Mouse (Mus musculus) limb, embryonic 15.5 days (tissue): Measurements from ENCODE around the gene Ndufa11. TPM values are rescaled to one million over a fixed set of nuclear protein-coding genes. Genes with fewer than 3 reads are reported as not detected.

Experiments used
- ATAC-seq: fragments of 200-750 bp; cut with Nextera tagmentation; 2 replicates; pipeline ENCODE4 v1.8.0; 2017; ENCODE audit warnings: low read depth, moderate TSS enrichment; ENCODE audit not compliant: insufficient number of reproducible peaks, low FRiP score, low TSS enrichment
- H3K27ac ChIP-seq: fragments of 300-500 bp; sonication (generic); 2 replicates; pipeline ENCODE4 v1.5.1; 2015; ENCODE audit warnings: moderate library complexity, mild to moderate bottlenecking, inconsistent platforms
- H3K27me3 ChIP-seq: fragments of 300-500 bp; sonication (generic); 2 replicates; pipeline ENCODE4 v1.6.1; 2015; ENCODE audit warnings: inconsistent platforms
- H3K36me3 ChIP-seq: fragments of 300-500 bp; sonication (generic); 2 replicates; pipeline ENCODE4 v1.6.1; 2015; ENCODE audit warnings: inconsistent platforms
- H3K4me1 ChIP-seq: fragments of 300-500 bp; sonication (generic); 2 replicates; pipeline ENCODE4 v1.6.1; 2015; ENCODE audit warnings: inconsistent platforms
- H3K4me2 ChIP-seq: fragments of 300-500 bp; sonication (generic); 2 replicates; pipeline ENCODE4 v1.6.1; 2015; ENCODE audit warnings: mild to moderate bottlenecking, inconsistent platforms
- H3K4me3 ChIP-seq: fragments of 300-500 bp; sonication (generic); 2 replicates; pipeline ENCODE4 v1.5.1; 2015; ENCODE audit warnings: mild to moderate bottlenecking, inconsistent platforms
- H3K9ac ChIP-seq: fragments of 300-500 bp; sonication (generic); 2 replicates; pipeline ENCODE4 v1.6.1; 2015; ENCODE audit warnings: inconsistent platforms
- H3K9me3 ChIP-seq: fragments of 300-500 bp; sonication (generic); 2 replicates; pipeline ENCODE4 v1.6.1; 2016; ENCODE audit warnings: inconsistent platforms
- WGBS: fragments of 180-500 bp; shearing (Covaris S2); methylation state at CpG from one replicate; pipeline ENCODE4 v1.1.7; 2015; 5-methylcytosine and 5-hydroxymethylcytosine counted together
- polyA plus RNA-seq: library from polyadenylated mRNA; unstranded; fragments of >200 nt; fragmentation: Nextera tagmentation; extraction: Ambion mirVana; gene quantifications from 2 replicates; pipeline ENCODE4 v1.2.1, GENCODE M21; 2015

Gene Ndufa11
- polyA plus RNA-seq, 1 experiment from 2014 or later, result 405 TPM

- ATAC-seq, result no peak
- H3K9me3 ChIP-seq, result no peaks in the 10 kb centered on the region
- peaks cover 11% of the 10 kb centered on the region; the same call in 1 of the 2 replicates for H3K4me1 ChIP-seq
- H3K4me3 ChIP-seq, result no peak overlapping the region
- no peaks in the 10 kb centered on the region for H3K27me3 ChIP-seq
- H3K27ac ChIP-seq, result no peak overlapping the region
- H3K36me3 ChIP-seq, result peaks cover 72% of the 10 kb centered on the region
- H3K9ac ChIP-seq, result no peak overlapping the region
- H3K4me2 ChIP-seq, result no peak overlapping the region
These were observed 29.5 kb upstream of the Ndufa11 start for GRCm38 (mm10) chr17:56688045-56688444.

GRCm38 (mm10) chr17:56688689-56689088, 28.9 kb upstream of the Ndufa11 start:
- Histone ChIP-seq H3K27ac (no peak overlapping the region), H3K4me2 (no peak overlapping the region), H3K9me3 (no peaks in the 10 kb centered on the region), H3K9ac (no peak overlapping the region), H3K36me3 (peaks cover 74% of the 10 kb centered on the region), H3K4me3 (no peak overlapping the region), H3K4me1 (peaks cover 17% of the 10 kb centered on the region), H3K27me3 (no peaks in the 10 kb centered on the region)
- no peak for ATAC-seq
- WGBS, result 87% methylated on average over 2 of the region's 2 CpGs

GRCm38 (mm10) chr17:56693395-56693794, 24.2 kb upstream of the Ndufa11 start:
- 26% methylated on average over 1 of the region's 1 CpGs for WGBS
- Histone ChIP-seq H3K4me1 (peaks cover 22% of the 10 kb centered on the region), H3K4me2 (no peak overlapping the region), H3K36me3 (peaks cover 80% of the 10 kb centered on the region), H3K4me3 (no peak overlapping the region), H3K9me3 (no peaks in the 10 kb centered on the region), H3K27me3 (no peaks in the 10 kb centered on the region), H3K27ac (no peak overlapping the region), H3K9ac (no peak overlapping the region)
- ATAC-seq, result no peak

GRCm38 (mm10) chr17:56693851-56694310, 23.7 kb upstream of the Ndufa11 start:
- peaks cover 22% of the 10 kb centered on the region for H3K4me1 ChIP-seq
- H3K9me3 ChIP-seq, result no peaks in the 10 kb centered on the region
- peaks cover 80% of the 10 kb centered on the region for H3K36me3 ChIP-seq
- ATAC-seq, result no peak
- no peak overlapping the region for H3K27ac ChIP-seq
- H3K9ac ChIP-seq, result no peak overlapping the region
- 36% methylated on average over 6 of the region's 6 CpGs for WGBS
- no peak overlapping the region for H3K4me3 ChIP-seq
- H3K4me2 ChIP-seq, result no peak overlapping the region
- no peaks in the 10 kb centered on the region for H3K27me3 ChIP-seq

- no peak for ATAC-seq
- WGBS, result 79% methylated on average over 2 of the region's 2 CpGs
These were observed 17.1 kb upstream of the Ndufa11 start for GRCm38 (mm10) chr17:56700451-56700850.

GRCm38 (mm10) chr17:56703038-56703437, 14.5 kb upstream of the Ndufa11 start:
- WGBS, result 88% methylated on average over 4 of the region's 4 CpGs
- Histone ChIP-seq H3K27ac (no peak overlapping the region), H3K4me1 (no peaks in the 10 kb centered on the region), H3K9me3 (no peaks in the 10 kb centered on the region), H3K9ac (no peak overlapping the region), H3K4me3 (no peak overlapping the region), H3K36me3 (peaks cover 98% of the 10 kb centered on the region), H3K27me3 (no peaks in the 10 kb centered on the region), H3K4me2 (no peak overlapping the region)
- no peak for ATAC-seq

More at GRCm38 (mm10) chr17:56700451-56700850, 17.1 kb upstream of the Ndufa11 start:
- H3K36me3 ChIP-seq, result peaks cover 97% of the 10 kb centered on the region
- H3K27ac ChIP-seq, result no peak overlapping the region
- no peak overlapping the region for H3K9ac ChIP-seq
- H3K4me3 ChIP-seq, result no peak overlapping the region
- no peaks in the 10 kb centered on the region for H3K4me1 ChIP-seq
- no peaks in the 10 kb centered on the region for H3K9me3 ChIP-seq
- no peak overlapping the region for H3K4me2 ChIP-seq
- H3K27me3 ChIP-seq, result no peaks in the 10 kb centered on the region

- Histone ChIP-seq H3K4me2 (no peak overlapping the region), H3K4me1 (0 out of 2 replicates have a peak, but pooled peaks cover 3% of the 10 kb centered on the region), H3K9me3 (no peaks in the 10 kb centered on the region), H3K27ac (no peak overlapping the region), H3K36me3 (peaks cover 98% of the 10 kb centered on the region), H3K9ac (no peak overlapping the region), H3K4me3 (no peak overlapping the region), H3K27me3 (no peaks in the 10 kb centered on the region)
- WGBS, result 97% methylated on average over 1 of the region's 1 CpGs
- ATAC-seq, result no peak
These were observed 11.1 kb upstream of the Ndufa11 start for GRCm38 (mm10) chr17:56706515-56706914.

- ATAC-seq, result no peak
- no peaks in the 10 kb centered on the region for H3K9me3 ChIP-seq
- 89% methylated on average over 4 of the region's 4 CpGs for WGBS
- peaks cover 92% of the 10 kb centered on the region for H3K36me3 ChIP-seq
- no peak overlapping the region for H3K4me3 ChIP-seq
- H3K4me2 ChIP-seq, result no peak overlapping the region
- no peak overlapping the region for H3K9ac ChIP-seq
- no peaks in the 10 kb centered on the region for H3K27me3 ChIP-seq
- H3K4me1 ChIP-seq, result peaks cover 9% of the 10 kb centered on the region; the same call in 1 of the 2 replicates
- H3K27ac ChIP-seq, result no peak overlapping the region
These were observed 8.9 kb upstream of the Ndufa11 start for GRCm38 (mm10) chr17:56708692-56709091.

GRCm38 (mm10) chr17:56709708-56710107, 7.9 kb upstream of the Ndufa11 start:
- Histone ChIP-seq H3K36me3 (peaks cover 82% of the 10 kb centered on the region), H3K27me3 (no peaks in the 10 kb centered on the region), H3K27ac (no peak overlapping the region), H3K4me1 (peaks cover 9% of the 10 kb centered on the region; the same call in 1 of the 2 replicates), H3K9ac (no peak overlapping the region), H3K9me3 (no peaks in the 10 kb centered on the region), H3K4me3 (no peak overlapping the region), H3K4me2 (no peak overlapping the region)
- 76% methylated on average over 3 of the region's 3 CpGs for WGBS
- ATAC-seq, result no peak

- WGBS, result 52% methylated on average over 11 of the region's 11 CpGs
- Histone ChIP-seq H3K27me3 (no peaks in the 10 kb centered on the region), H3K36me3 (peaks cover 25% of the 10 kb centered on the region), H3K4me3 (peak overlapping the region; percentile 83; the same call in 1 of the 2 replicates), H3K9me3 (no peaks in the 10 kb centered on the region), H3K27ac (no peak overlapping the region), H3K9ac (no peak overlapping the region), H3K4me2 (0 out of 2 replicates have a peak overlapping the region, but pooled peaks have one; percentile 85), H3K4me1 (peaks cover 47% of the 10 kb centered on the region)
- ATAC-seq, result no peak
These were observed 2.2 kb upstream of the Ndufa11 start for GRCm38 (mm10) chr17:56715360-56715759.

- H3K4me2 ChIP-seq, result peak overlapping the region; percentile 85
- no peaks in the 10 kb centered on the region for H3K9me3 ChIP-seq
- WGBS, result 26% methylated on average over 22 of the region's 22 CpGs
- H3K27ac ChIP-seq, result peak overlapping the region; percentile 84
- peaks cover 22% of the 10 kb centered on the region for H3K36me3 ChIP-seq
- H3K27me3 ChIP-seq, result no peaks in the 10 kb centered on the region
- no peak for ATAC-seq
- peak overlapping the region; percentile 70 for H3K9ac ChIP-seq
- H3K4me1 ChIP-seq, result peaks cover 53% of the 10 kb centered on the region
- peak overlapping the region; percentile 83 for H3K4me3 ChIP-seq
These were observed 1.5 kb upstream of the Ndufa11 start for GRCm38 (mm10) chr17:56715914-56716654.

- under 1% methylated on average over 55 of the region's 55 CpGs for WGBS
- H3K9ac ChIP-seq, result peak overlapping the region; percentile 89
- peak; percentile 92 for ATAC-seq
These were observed 758 bp upstream of the Ndufa11 start for GRCm38 (mm10) chr17:56716655-56717362.

More at GRCm38 (mm10) chr17:56716655-56717362, 758 bp upstream of the Ndufa11 start:
- H3K4me1 ChIP-seq, result peaks cover 53% of the 10 kb centered on the region
- no peaks in the 10 kb centered on the region for H3K27me3 ChIP-seq
- peak overlapping the region; percentile 85 for H3K4me2 ChIP-seq
- peak overlapping the region; percentile 89 for H3K27ac ChIP-seq
- H3K4me3 ChIP-seq, result peak overlapping the region; percentile 83
- no peaks in the 10 kb centered on the region for H3K9me3 ChIP-seq
- peaks cover 22% of the 10 kb centered on the region for H3K36me3 ChIP-seq
